Mouse (Mus musculus) G1E (cell line): ENCODE data around the gene St3gal2. TPM values are rescaled to one million over a fixed set of nuclear protein-coding genes. Genes with fewer than 3 reads are reported as not detected.

Experiments
- ATAC-seq: 2 replicates; pipeline ENCODE4 v1.8.0; 2016; ENCODE audit warnings: mild to moderate bottlenecking; ENCODE audit not compliant: insufficient number of reproducible peaks, poor library complexity, low FRiP score, severe bottlenecking; ENCODE audit errors: extremely low read depth
- DNase-seq: peaks from one replicate; pipeline ENCODE4 v3.0.0; 2012; ENCODE audit warnings: low spot score
- H3K27me3 ChIP-seq: 2 replicates; pipeline ENCODE4 v1.6.1; 2012; ENCODE audit warnings: mild to moderate bottlenecking, low read length, inconsistent platforms; ENCODE audit not compliant: insufficient read depth
- H3K36me3 ChIP-seq: replicated peaks from 2 replicates; pipeline ENCODE3; 2012; ENCODE audit warnings: mild to moderate bottlenecking, inconsistent platforms
- H3K4me1 ChIP-seq: 2 replicates; pipeline ENCODE4 v1.6.1; 2012; ENCODE audit warnings: low read depth, low read length, inconsistent platforms, mixed read lengths; ENCODE audit not compliant: insufficient read depth
- H3K4me3 ChIP-seq: 2 replicates; pipeline ENCODE4 v1.5.1; 2012; ENCODE audit warnings: low read depth, mild to moderate bottlenecking, inconsistent platforms, low read length, moderate library complexity, mixed read lengths
- H3K9me3 ChIP-seq: replicated peaks from 2 replicates; pipeline ENCODE4 v1.6.1; 2012; ENCODE audit warnings: inconsistent platforms
- CTCF ChIP-seq: IDR thresholded peaks from 2 replicates; pipeline ENCODE4 v1.5.1; 2012; ENCODE audit warnings: low read depth, low read length, inconsistent platforms, mixed read lengths
- GATA1 ChIP-seq: IDR thresholded peaks from 2 replicates; pipeline ENCODE4 v1.6.1; 2012; ENCODE audit warnings: borderline replicate concordance, low read length, inconsistent platforms, mixed read lengths
- GATA2 ChIP-seq: IDR thresholded peaks from 2 replicates; pipeline ENCODE4 v1.6.1; 2012; ENCODE audit warnings: low read depth, low read length, inconsistent platforms, borderline replicate concordance
- POLR2AphosphoS5 ChIP-seq: IDR thresholded peaks from 2 replicates; pipeline ENCODE4 v1.6.1; 2012; ENCODE audit warnings: low read depth, low read length, inconsistent platforms; ENCODE audit not compliant: insufficient replicate concordance
- TAL1 ChIP-seq: conservative IDR thresholded peaks from 2 replicates; pipeline ENCODE4 v1.6.1; 2012; ENCODE audit warnings: low read depth, low read length, inconsistent platforms, mixed read lengths
- polyA plus RNA-seq: library from polyadenylated mRNA; stranded (reverse); fragments of >175 nt; gene quantifications from 2 replicates; pipeline ENCODE4 v1.2.3, GENCODE M21; 2012
- total RNA-seq, 2 experiments: library from RNA; stranded (forward) in 1 of 2; stranded (reverse) in 1 of 2; fragments of 200-1000 nt in 1 of 2; fragments of >200 nt in 1 of 2; fragmentation: Nextera tagmentation in 1 of 2; gene quantifications; 2 replicates each; pipeline ENCODE4 v1.2.3; 2014 to 2017

St3gal2 gene
- total and polyA plus RNA-seq, 3 experiments, result 22.8 to 124 (median 94.4) TPM

GRCm38 (mm10) chr8:110887551-110887950 lies 32.2 kb upstream of the St3gal2 start:
- no peaks in the 10 kb centered on the region; the same call in 1 of the 2 replicates for H3K27me3 ChIP-seq
- H3K36me3 ChIP-seq, result peaks cover 95% of the 10 kb centered on the region
- TF ChIP-seq GATA2, result no peak
- no peak for TF ChIP-seq POLR2AphosphoS5
- peaks cover 10% of the 10 kb centered on the region for H3K4me1 ChIP-seq
- no peak overlapping the region for H3K4me3 ChIP-seq
- DNase-seq (no peak), ATAC-seq (no peak)
- H3K9me3 ChIP-seq, result no peaks in the 10 kb centered on the region

DNA sequence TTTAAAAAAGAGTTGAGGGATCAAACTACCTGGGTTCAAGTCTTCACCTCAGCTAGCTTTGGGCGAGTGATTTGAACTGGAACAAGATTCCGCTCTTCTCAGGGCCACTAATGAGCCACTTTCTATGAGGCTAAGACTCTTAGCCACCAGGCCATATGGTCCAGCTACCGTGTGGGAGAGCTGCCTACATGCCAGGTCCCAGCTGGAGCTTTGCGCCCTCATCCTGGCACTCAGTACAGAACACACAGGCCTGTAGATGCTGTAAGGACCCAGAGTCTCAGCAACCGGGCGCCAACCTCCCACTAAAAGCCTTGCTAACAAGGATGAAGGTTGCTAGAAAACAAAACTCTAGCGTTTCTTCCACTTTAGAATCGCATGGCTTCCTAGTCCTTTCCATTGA lies 31.3 kb upstream of the St3gal2 start:
- no peaks in the 10 kb centered on the region; the same call in 1 of the 2 replicates for H3K27me3 ChIP-seq
- H3K4me1 ChIP-seq, result peaks cover 10% of the 10 kb centered on the region
- no peaks in the 10 kb centered on the region for H3K9me3 ChIP-seq
- DNase-seq (no peak), ATAC-seq (no peak)
- no peak overlapping the region for H3K4me3 ChIP-seq
- H3K36me3 ChIP-seq, result peaks cover 95% of the 10 kb centered on the region
- TF ChIP-seq GATA2, result no peak
- TF ChIP-seq TAL1, result no peak
- TF ChIP-seq POLR2AphosphoS5, result no peak
- no peak for TF ChIP-seq CTCF

GRCm38 (mm10) chr8:110888860-110889259 lies 30.9 kb upstream of the St3gal2 start:
- Histone ChIP-seq H3K27me3 (no peaks in the 10 kb centered on the region; the same call in 1 of the 2 replicates), H3K4me1 (peaks cover 8% of the 10 kb centered on the region), H3K4me3 (no peak overlapping the region), H3K36me3 (peaks cover 95% of the 10 kb centered on the region), H3K9me3 (no peaks in the 10 kb centered on the region)
- TF ChIP-seq POLR2AphosphoS5 (no peak), GATA1 (no peak), GATA2 (no peak), CTCF (no peak), TAL1 (no peak)
- DNase-seq (no peak), ATAC-seq (no peak)

DNA sequence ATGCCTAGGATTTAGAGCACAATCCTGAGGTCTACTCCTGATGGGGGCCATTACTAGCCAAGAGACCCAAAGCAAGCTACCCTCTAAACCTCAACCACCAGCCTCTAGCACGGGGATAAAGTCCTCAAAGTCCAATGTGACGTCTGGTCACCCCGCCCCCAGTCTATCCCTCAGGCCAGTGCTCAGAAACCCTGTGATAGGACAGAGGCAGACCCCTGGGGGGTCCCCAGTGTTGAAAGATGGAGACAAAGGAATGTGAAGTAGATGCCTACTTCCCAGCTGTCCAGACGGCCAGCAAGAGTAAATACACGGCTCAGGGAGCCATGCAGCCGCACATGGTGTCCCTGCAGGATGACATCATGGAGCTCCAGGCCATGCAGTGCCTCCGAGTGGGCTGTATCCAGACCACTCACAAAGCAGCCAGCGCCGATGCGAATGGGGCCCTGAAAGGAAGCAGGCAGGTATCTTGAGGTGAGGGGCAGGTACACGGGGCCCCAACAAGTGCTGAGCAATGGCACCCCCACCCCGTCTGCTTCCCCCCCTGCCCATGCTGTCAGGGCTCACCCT lies 29.7 kb upstream of the St3gal2 start:
- peaks cover 96% of the 10 kb centered on the region for H3K36me3 ChIP-seq
- no peak for ATAC-seq
- no peak for DNase-seq

GRCm38 (mm10) chr8:110892040-110892439 lies 27.7 kb upstream of the St3gal2 start:
- H3K4me3 ChIP-seq, result no peak overlapping the region
- H3K36me3 ChIP-seq, result peaks cover 88% of the 10 kb centered on the region
- no peak for ATAC-seq
- DNase-seq, result no peak
- H3K9me3 ChIP-seq, result no peaks in the 10 kb centered on the region
- no peaks in the 10 kb centered on the region for H3K27me3 ChIP-seq
- H3K4me1 ChIP-seq, result peaks cover 15% of the 10 kb centered on the region
- TF ChIP-seq TAL1 (no peak), CTCF (no peak), POLR2AphosphoS5 (no peak), GATA1 (no peak), GATA2 (no peak)

More for the DNA sequence above, 29.7 kb upstream of the St3gal2 start:
- H3K4me3 ChIP-seq, result no peak overlapping the region
- TF ChIP-seq CTCF (no peak), GATA2 (no peak), POLR2AphosphoS5 (no peak), GATA1 (no peak), TAL1 (no peak)
- H3K9me3 ChIP-seq, result no peaks in the 10 kb centered on the region
- no peaks in the 10 kb centered on the region for H3K27me3 ChIP-seq
- H3K4me1 ChIP-seq, result peaks cover 10% of the 10 kb centered on the region

GRCm38 (mm10) chr8:110892913-110893312 lies 26.8 kb upstream of the St3gal2 start:
- Histone ChIP-seq H3K36me3 (peaks cover 88% of the 10 kb centered on the region), H3K4me3 (no peak overlapping the region), H3K27me3 (no peaks in the 10 kb centered on the region)

DNA sequence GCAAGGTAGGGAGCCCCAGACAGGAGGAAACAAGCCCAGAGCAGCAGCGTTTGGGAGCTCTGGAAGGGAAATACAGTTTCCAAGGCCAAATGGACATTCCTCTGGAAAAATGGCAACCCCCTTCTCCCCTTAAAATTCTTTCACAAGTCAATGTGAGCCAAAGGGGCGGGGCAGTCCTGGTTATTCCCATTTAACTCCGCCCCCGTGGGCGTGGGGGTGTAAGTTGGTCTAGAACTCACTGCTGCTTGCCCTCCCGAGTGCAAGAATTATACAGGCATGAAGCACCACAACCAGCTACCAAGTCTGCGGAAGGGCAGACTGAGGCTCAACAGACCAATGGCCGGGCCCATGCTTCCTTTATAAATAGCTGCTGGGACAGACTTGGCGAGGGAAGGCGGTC lies 24.9 kb upstream of the St3gal2 start:
- Histone ChIP-seq H3K4me3 (no peak overlapping the region), H3K4me1 (peaks cover 20% of the 10 kb centered on the region), H3K27me3 (no peaks in the 10 kb centered on the region), H3K36me3 (peaks cover 88% of the 10 kb centered on the region), H3K9me3 (no peaks in the 10 kb centered on the region)
- ATAC-seq (no peak), DNase-seq (no peak)
- TF ChIP-seq CTCF, result no peak
- TF ChIP-seq POLR2AphosphoS5, result no peak
- TF ChIP-seq GATA1, result no peak
- no peak for TF ChIP-seq GATA2
- no peak for TF ChIP-seq TAL1

More at GRCm38 (mm10) chr8:110892913-110893312, 26.8 kb upstream of the St3gal2 start:
- DNase-seq (no peak), ATAC-seq (no peak)
- no peak for TF ChIP-seq CTCF
- TF ChIP-seq GATA2, result no peak
- no peak for TF ChIP-seq GATA1
- peaks cover 15% of the 10 kb centered on the region for H3K4me1 ChIP-seq
- H3K9me3 ChIP-seq, result no peaks in the 10 kb centered on the region
